Comparison of ENCODE assay signal across 10 mouse cellular contexts in genomic region chr14:25746971-25747945, GRCm38 (mm10). TPM values are rescaled to one million over a fixed set of nuclear protein-coding genes. Genes with fewer than 3 reads are reported as not detected.
DNase-seq lines count a peak whose midpoint lies in the region; ATAC-seq lines count a peak whose summit lies in the region.
"Had no signal": no experiment of that assay in that cellular context is flagged by ENCODE, and none has a peak within 500 bp of the region (broad histone marks: within the 10 kb centered on the region; RNA-seq: fewer than 3 reads in every experiment).

No protein-coding gene starts in this region.

- peaks cover 3% of the 10 kb centered on the region; the same call in 1 of the 2 replicates for H3K36me3 ChIP-seq in lung, embryonic 16.5 days (ENCODE audit: control insufficient read depth, insufficient read depth, low read length)
- peaks cover 33% of the 10 kb centered on the region for H3K36me3 ChIP-seq in heart, embryonic 10.5 days
- H3K36me3 ChIP-seq in forebrain, embryonic 13.5 days (ENCODE audit: poor library complexity, severe bottlenecking) = no peaks in the 10 kb centered on the region

- no peak overlapping the region for H3K27ac ChIP-seq in lung, embryonic 16.5 days (ENCODE audit: low read length)
- peak overlapping the region; percentile 63; the same call in 1 of the 2 replicates for H3K27ac ChIP-seq in heart, embryonic 10.5 days
- H3K27ac ChIP-seq in forebrain, embryonic 13.5 days = no peak overlapping the region

- DNase-seq in lung, postnatal 14 days = no peak
- DNase-seq in heart, embryonic 10.5 days (ENCODE audit: low spot score) = no peak
- peak; percentile 66 for DNase-seq in thymus, postnatal 4 days
- DNase-seq in cerebellum, postnatal 25 days = no peak
- DNase-seq in frontal cortex, postnatal 10 days (ENCODE audit: low spot score in 2 of 2) = no peak
- DNase-seq: kidney, adult 18-20 months had no signal

- H3K4me3 ChIP-seq in lung, embryonic 16.5 days (ENCODE audit: low read length) = no peak overlapping the region
- H3K4me3 ChIP-seq in heart, embryonic 10.5 days = no peak overlapping the region
- H3K4me3 ChIP-seq in forebrain, embryonic 13.5 days = no peak overlapping the region
- H3K4me3 ChIP-seq: erythroblast, embryonic 14.5 days had no signal

- H3K9ac ChIP-seq in lung, embryonic 16.5 days (ENCODE audit: low read length) = no peak overlapping the region
- no peak overlapping the region for H3K9ac ChIP-seq in forebrain, embryonic 13.5 days

- 59% methylated on average over 21 of the region's 21 CpGs for WGBS in lung, embryonic 16.5 days
- WGBS in heart, embryonic 10.5 days = 67% methylated on average over 21 of the region's 21 CpGs
- WGBS in forebrain, embryonic 13.5 days = 86% methylated on average over 21 of the region's 21 CpGs

- H3K9me3 ChIP-seq in lung, embryonic 16.5 days (ENCODE audit: control insufficient read depth, low read length) = no peaks in the 10 kb centered on the region
- H3K9me3 ChIP-seq in heart, embryonic 10.5 days = no peaks in the 10 kb centered on the region
- H3K9me3 ChIP-seq in forebrain, embryonic 13.5 days (replicated peaks) = no peaks in the 10 kb centered on the region

- no peak overlapping the region for H3K4me2 ChIP-seq in lung, embryonic 16.5 days (ENCODE audit: low read depth, low read length)
- no peak overlapping the region for H3K4me2 ChIP-seq in forebrain, embryonic 13.5 days

- no peaks in the 10 kb centered on the region for H3K27me3 ChIP-seq in lung, embryonic 16.5 days (ENCODE audit: control insufficient read depth, insufficient read depth, low read depth, low read length)
- no peaks in the 10 kb centered on the region for H3K27me3 ChIP-seq in heart, embryonic 10.5 days (ENCODE audit: insufficient read depth, poor library complexity, severe bottlenecking)
- no peaks in the 10 kb centered on the region for H3K27me3 ChIP-seq in forebrain, embryonic 13.5 days

- 0 out of 2 replicates have a peak, but pooled peaks have one; percentile 10 for ATAC-seq in lung, embryonic 16.5 days (ENCODE audit: low read depth)
- ATAC-seq in megakaryocyte, adult 5-6 weeks (ENCODE audit: poor library complexity, severe bottlenecking) = peak; percentile 93
- ATAC-seq in forebrain, embryonic 13.5 days = no peak

- H3K4me1 ChIP-seq in lung, embryonic 16.5 days (replicated peaks; ENCODE audit: control insufficient read depth, insufficient read depth, low read length) = peaks cover 10% of the 10 kb centered on the region
- H3K4me1 ChIP-seq in heart, embryonic 10.5 days = peaks cover 75% of the 10 kb centered on the region
- H3K4me1 ChIP-seq in forebrain, embryonic 13.5 days = no peaks in the 10 kb centered on the region

RNA-seq across cellular contexts. Expression of gene Zcchc24, which starts 21.6 kb away (rescaled TPM):
- polyA plus RNA-seq in lung, embryonic 16.5 days (2015; fragmentation: Nextera tagmentation; extraction: Ambion mirVana) = 12.8 and 14.6 TPM in 2 replicates
- 15.2 and 16.9 TPM in 2 replicates for polyA plus RNA-seq in heart, embryonic 10.5 days (2016; fragmentation: Nextera tagmentation; extraction: Ambion mirVana)
- total RNA-seq in megakaryocyte, adult 5-6 weeks (2015) = 33.6 and 37.0 TPM in 2 replicates
- 23.2 and 24.1 TPM in 2 replicates for total RNA-seq in megakaryocyte, adult 5-6 weeks (2017)
- 5.8 and 6.6 TPM in 2 replicates for polyA plus RNA-seq in forebrain, embryonic 13.5 days (2015; fragmentation: Nextera tagmentation; extraction: Ambion mirVana)

RNA-seq across cellular contexts. Expression of gene Ppif, which starts 53.3 kb away (rescaled TPM):
- 25.6 and 29.9 TPM in 2 replicates for polyA plus RNA-seq in lung, embryonic 16.5 days (2015; fragmentation: Nextera tagmentation; extraction: Ambion mirVana)
- 65.7 and 104 TPM in 2 replicates for polyA plus RNA-seq in heart, embryonic 10.5 days (2016; fragmentation: Nextera tagmentation; extraction: Ambion mirVana)
- total RNA-seq in megakaryocyte, adult 5-6 weeks (2015) = 27.5 and 30.6 TPM in 2 replicates
- total RNA-seq in megakaryocyte, adult 5-6 weeks (2017) = 6.1 and 9.3 TPM in 2 replicates
- polyA plus RNA-seq in forebrain, embryonic 13.5 days (2015; fragmentation: Nextera tagmentation; extraction: Ambion mirVana) = 22.8 and 29.5 TPM in 2 replicates
